Mouse (Mus musculus): ENCODE results near the gene Hmgcs2. TPM values are rescaled to one million over a fixed set of nuclear protein-coding genes. Genes with fewer than 3 reads are reported as not detected.

The Hmgcs2 gene
- polyA plus RNA-seq (2015; fragmentation: Illumina TruSeq; extraction: RNeasy Lipid Tissue Mini Kit (QIAGEN cat#74804); ENCODE audit: low read depth, low replicate concordance): 8.3 TPM

GRCm38 (mm10) chr3:98280204-98280932, at the start of gene Hmgcs2:
Gene Hmgcs2 (plus strand): TSS chr3:98280435.

GRCm38 (mm10) chr3:98339706-98340109, 59.5 kb downstream of the Hmgcs2 start, which contains the start of gene Phgdh:
Gene Phgdh (minus strand): TSS chr3:98339990.

Other genes with a start within 250 kb of the Hmgcs2 start
- gene Adam30, start 119.8 kb upstream of the Hmgcs2 start, polyA plus RNA-seq (2015; fragmentation: Illumina TruSeq; extraction: RNeasy Lipid Tissue Mini Kit (QIAGEN cat#74804); ENCODE audit: low read depth, low replicate concordance): not detected
- gene Reg4, start 58.3 kb upstream of the Hmgcs2 start, polyA plus RNA-seq (2015; fragmentation: Illumina TruSeq; extraction: RNeasy Lipid Tissue Mini Kit (QIAGEN cat#74804); ENCODE audit: low read depth, low replicate concordance): not detected
- 109 TPM for gene Phgdh, start 59.6 kb downstream of the Hmgcs2 start, polyA plus RNA-seq (2015; fragmentation: Illumina TruSeq; extraction: RNeasy Lipid Tissue Mini Kit (QIAGEN cat#74804); ENCODE audit: low read depth, low replicate concordance)
- gene Zfp697, start 102.0 kb downstream of the Hmgcs2 start, polyA plus RNA-seq (2015; fragmentation: Illumina TruSeq; extraction: RNeasy Lipid Tissue Mini Kit (QIAGEN cat#74804); ENCODE audit: low read depth, low replicate concordance): 15.8 TPM
- gene Gm4450, start 176.7 kb downstream of the Hmgcs2 start, polyA plus RNA-seq (2015; fragmentation: Illumina TruSeq; extraction: RNeasy Lipid Tissue Mini Kit (QIAGEN cat#74804); ENCODE audit: low read depth, low replicate concordance): not detected
- gene Hsd3b4, start 230.1 kb downstream of the Hmgcs2 start, polyA plus RNA-seq (2015; fragmentation: Illumina TruSeq; extraction: RNeasy Lipid Tissue Mini Kit (QIAGEN cat#74804); ENCODE audit: low read depth, low replicate concordance): not detected

Data from brain, adult 10 weeks (tissue).